Mouse (Mus musculus) ES-E14 (cell line): Measurements from ENCODE around the gene Isca2.

Experiments used
- CHD2 ChIP-seq: IDR thresholded peaks from 2 replicates; pipeline ENCODE4 v1.6.1; 2014; ENCODE audit warnings: mild to moderate bottlenecking, low read depth, low read length, inconsistent platforms
- HCFC1 ChIP-seq: IDR thresholded peaks from 2 replicates; pipeline ENCODE4 v1.6.1; 2012; ENCODE audit warnings: low read length, inconsistent platforms, borderline replicate concordance; ENCODE audit not compliant: insufficient read depth
- ZC3H11A ChIP-seq: IDR thresholded peaks from 2 replicates; pipeline ENCODE4 v1.6.1; 2012; ENCODE audit warnings: low read depth, mild to moderate bottlenecking, inconsistent platforms, low read length, borderline replicate concordance
- ZNF384 ChIP-seq: IDR thresholded peaks from 2 replicates; pipeline ENCODE4 v1.6.1; 2012; ENCODE audit warnings: low read depth, low read length, inconsistent platforms

GRCm38 (mm10) chr12:84824203-84824602 is 51.2 kb downstream of the Isca2 start:
- no peak for TF ChIP-seq HCFC1
- TF ChIP-seq CHD2: no peak
- TF ChIP-seq ZC3H11A: no peak
- no peak for TF ChIP-seq ZNF384
